Mouse (Mus musculus): ENCODE measurements around the gene Prodh2. TPM values are rescaled to one million over a fixed set of nuclear protein-coding genes. Genes with fewer than 3 reads are reported as not detected.
A peak's percentile ranks its signal among the peaks of the same experiment; 100 is the strongest.
"Not testable (repeated sequence)": the region's sequence is repeated elsewhere in the genome, so short reads cannot be mapped to it uniquely, and the experiment has no call there.

Gene Prodh2
- total RNA-seq, 2 experiments from 2014 or later: not detected

- DNase-seq (ENCODE audit: low spot score): peak; percentile 24
These were observed 3.0 kb upstream of the Prodh2 start for GRCm38 (mm10) chr7:30490251-30490956.

GRCm38 (mm10) chr7:30490957-30491307, 2.5 kb upstream of the Prodh2 start:
- DNase-seq (ENCODE audit: low spot score): no peak

GRCm38 (mm10) chr7:30492765-30493164, 657 bp upstream of the Prodh2 start:
- peak; percentile 73 for DNase-seq (ENCODE audit: low spot score)

GRCm38 (mm10) chr7:30495506-30496042, 2.2 kb downstream of the Prodh2 start:
- not testable (repeated sequence) for DNase-seq (ENCODE audit: low spot score)

GRCm38 (mm10) chr7:30501159-30501558, 7.7 kb downstream of the Prodh2 start:
- not testable (repeated sequence) for DNase-seq (ENCODE audit: low spot score)

- DNase-seq (ENCODE audit: low spot score): no peak
These were observed 14.6 kb downstream of the Prodh2 start for GRCm38 (mm10) chr7:30508061-30508460.

- no peak for DNase-seq (ENCODE audit: low spot score)
These were observed 21.8 kb downstream of the Prodh2 start for GRCm38 (mm10) chr7:30515003-30515760.

GRCm38 (mm10) chr7:30518325-30518724, 24.9 kb downstream of the Prodh2 start:
- no peak for DNase-seq (ENCODE audit: low spot score)

- no peak for DNase-seq (ENCODE audit: low spot score)
These were observed 27.0 kb downstream of the Prodh2 start for GRCm38 (mm10) chr7:30520396-30520795.

GRCm38 (mm10) chr7:30520856-30521255, 27.4 kb downstream of the Prodh2 start:
- DNase-seq (ENCODE audit: low spot score): no peak

GRCm38 (mm10) chr7:30522871-30523270, 29.4 kb downstream of the Prodh2 start:
- no peak for DNase-seq (ENCODE audit: low spot score)

GRCm38 (mm10) chr7:30524487-30524886, 31.1 kb downstream of the Prodh2 start:
- no peak for DNase-seq (ENCODE audit: low spot score)

- no peak for DNase-seq (ENCODE audit: low spot score)
These were observed 32.5 kb downstream of the Prodh2 start for GRCm38 (mm10) chr7:30525954-30526353.

GRCm38 (mm10) chr7:30526399-30526798, 33.0 kb downstream of the Prodh2 start:
- DNase-seq (ENCODE audit: low spot score): no peak

GRCm38 (mm10) chr7:30526981-30527380, 33.6 kb downstream of the Prodh2 start:
- no peak for DNase-seq (ENCODE audit: low spot score)

- DNase-seq (ENCODE audit: low spot score): no peak
These were observed 37.9 kb downstream of the Prodh2 start for GRCm38 (mm10) chr7:30531291-30531815.

- no peak for DNase-seq (ENCODE audit: low spot score)
These were observed 39.5 kb downstream of the Prodh2 start for GRCm38 (mm10) chr7:30532931-30533330.

GRCm38 (mm10) chr7:30533941-30534632, 40.7 kb downstream of the Prodh2 start:
- no peak for DNase-seq (ENCODE audit: low spot score)

- DNase-seq (ENCODE audit: low spot score): peak; percentile 92
These were observed 41.5 kb downstream of the Prodh2 start, which contains the start of gene Arhgap33 for GRCm38 (mm10) chr7:30534633-30535577. Gene Arhgap33, minus strand, starts transcription at chr7:30535060.

- no peak for DNase-seq (ENCODE audit: low spot score)
These were observed 47.1 kb downstream of the Prodh2 start for GRCm38 (mm10) chr7:30540572-30540971.

GRCm38 (mm10) chr7:30544327-30544726, 50.9 kb downstream of the Prodh2 start:
- no peak for DNase-seq (ENCODE audit: low spot score)

Data from gastrocnemius, adult 18-20 months (tissue).